Mouse (Mus musculus) forebrain, embryonic 12.5 days (tissue): ENCODE results near the gene Nxf1. TPM values are rescaled to one million over a fixed set of nuclear protein-coding genes. Genes with fewer than 3 reads are reported as not detected.

Source experiments
- ATAC-seq: fragments of 200-750 bp; cut with Nextera tagmentation; 2 replicates; pipeline ENCODE4 v1.8.0; 2017; ENCODE audit warnings: moderate TSS enrichment; ENCODE audit not compliant: low FRiP score
- H3K27ac ChIP-seq: fragments of 300-500 bp; sonication (generic); 2 replicates; pipeline ENCODE4 v1.5.1; 2016; ENCODE audit warnings: mild to moderate bottlenecking
- H3K27me3 ChIP-seq: fragments of 300-500 bp; sonication (generic); 2 replicates; pipeline ENCODE4 v1.6.1; 2016; ENCODE audit warnings: mild to moderate bottlenecking
- H3K36me3 ChIP-seq: fragments of 300-500 bp; sonication (generic); replicated peaks from 2 replicates; pipeline ENCODE4 v1.6.1; 2016; ENCODE audit warnings: mild to moderate bottlenecking
- H3K4me1 ChIP-seq: fragments of 300-500 bp; sonication (generic); 2 replicates; pipeline ENCODE4 v1.6.1; 2016
- H3K4me2 ChIP-seq: fragments of 300-500 bp; sonication (generic); 2 replicates; pipeline ENCODE4 v1.6.1; 2016; ENCODE audit warnings: mild to moderate bottlenecking, moderate library complexity
- H3K4me3 ChIP-seq: fragments of 300-500 bp; sonication (generic); replicated peaks from 2 replicates; pipeline ENCODE4 v1.5.1; 2016; ENCODE audit warnings: mild to moderate bottlenecking
- H3K9ac ChIP-seq: fragments of 300-500 bp; sonication (generic); 2 replicates; pipeline ENCODE4 v1.6.1; 2016; ENCODE audit warnings: mild to moderate bottlenecking
- H3K9me3 ChIP-seq: fragments of 300-500 bp; sonication (generic); 2 replicates; pipeline ENCODE4 v1.6.1; 2016
- WGBS: fragments of 180-500 bp; shearing (Covaris S2); methylation state at CpG from one replicate; pipeline ENCODE4 v1.1.7; 2016; 5-methylcytosine and 5-hydroxymethylcytosine counted together
- polyA plus RNA-seq: library from polyadenylated mRNA; unstranded; fragments of >200 nt; fragmentation: Nextera tagmentation; extraction: Ambion mirVana; gene quantifications from 2 replicates; pipeline ENCODE4 v1.2.1, GENCODE M21; 2016

Nxf1 gene
- polyA plus RNA-seq, 1 experiment from 2014 or later, result 206 TPM

DNA sequence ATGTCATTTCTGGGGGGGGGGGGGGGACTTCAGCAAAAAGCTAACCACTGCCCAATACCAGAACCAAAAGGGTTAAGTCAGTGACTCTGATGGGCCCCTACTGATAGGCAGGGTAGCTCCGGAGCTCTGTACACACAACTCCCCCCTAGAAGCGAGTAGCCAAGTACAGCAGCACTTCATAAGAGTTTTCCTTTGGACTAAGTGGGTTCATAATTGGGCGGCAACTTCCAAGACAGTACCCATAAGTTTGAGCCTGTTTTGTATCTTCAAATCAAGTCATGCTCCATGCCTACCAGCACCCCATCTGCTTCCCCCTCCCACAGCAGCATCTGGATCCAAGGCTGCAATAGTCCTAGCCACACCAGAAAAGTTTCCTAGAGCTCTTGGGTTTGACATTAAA is 1.2 kb upstream of the Nxf1 start:
- Histone ChIP-seq H3K4me1 (peaks cover 25% of the 10 kb centered on the region), H3K4me2 (peak overlapping the region; percentile 68; the same call in 1 of the 2 replicates), H3K27ac (no peak overlapping the region), H3K9ac (no peak overlapping the region), H3K36me3 (peaks cover 35% of the 10 kb centered on the region), H3K9me3 (no peaks in the 10 kb centered on the region), H3K4me3 (no peak overlapping the region), H3K27me3 (no peaks in the 10 kb centered on the region)
- no peak for ATAC-seq
- 85% methylated on average over 3 of the region's 3 CpGs for WGBS

DNA sequence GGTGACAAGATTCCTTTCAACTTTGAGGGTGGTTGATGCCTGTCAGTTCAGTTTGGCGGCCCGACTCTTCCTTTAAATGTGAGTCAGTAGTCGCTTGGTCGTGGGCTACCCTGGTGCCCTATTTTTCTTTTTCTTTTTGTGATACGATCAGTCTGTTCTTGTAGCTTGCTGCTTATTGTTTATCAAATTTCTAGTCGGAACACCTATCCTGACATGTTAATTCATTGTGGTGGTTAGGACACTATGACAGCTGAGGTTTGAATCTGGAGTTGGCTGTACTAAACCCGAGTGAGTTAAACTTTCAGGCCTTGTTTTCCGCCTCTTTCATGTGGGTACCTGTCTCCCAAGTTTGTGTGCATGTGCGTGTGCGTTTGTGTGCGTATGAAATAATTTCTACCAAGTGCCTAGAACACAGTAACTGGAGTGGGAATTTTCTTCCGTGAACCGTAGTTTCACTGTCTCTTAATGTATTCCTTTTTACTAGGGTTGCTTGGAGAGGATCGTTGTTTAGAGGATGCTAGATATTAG is 662 bp downstream of the Nxf1 start:
- no peaks in the 10 kb centered on the region for H3K27me3 ChIP-seq
- peak overlapping the region; percentile 96 for H3K9ac ChIP-seq
- H3K4me1 ChIP-seq, result peaks cover 25% of the 10 kb centered on the region
- H3K9me3 ChIP-seq, result no peaks in the 10 kb centered on the region
- H3K4me3 ChIP-seq, result peak overlapping the region; percentile 83
- H3K36me3 ChIP-seq, result peaks cover 22% of the 10 kb centered on the region
- WGBS, result 8% methylated on average over 14 of the region's 14 CpGs
- ATAC-seq, result no peak
- peak overlapping the region; percentile 68 for H3K4me2 ChIP-seq
- H3K27ac ChIP-seq, result peak overlapping the region; percentile 88

DNA sequence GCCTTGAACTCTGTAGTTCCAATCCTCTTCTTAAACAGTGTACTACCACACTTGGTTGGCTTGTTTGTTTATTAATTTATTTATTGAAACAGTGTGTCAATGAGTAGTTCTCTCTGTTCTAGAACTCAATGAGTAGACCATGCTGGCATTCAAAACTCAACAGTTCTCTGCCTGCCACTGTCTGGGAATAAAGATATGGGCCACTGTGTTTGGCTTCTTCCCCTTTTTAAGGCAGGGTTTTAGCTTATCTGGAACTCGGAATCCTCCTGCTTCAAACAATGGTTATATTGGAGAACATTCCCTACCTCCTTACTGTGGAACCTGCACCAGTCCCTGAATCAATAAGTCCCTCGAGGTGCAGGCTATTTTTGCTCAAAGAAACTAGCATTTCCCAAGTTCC is 2.0 kb downstream of the Nxf1 start:
- WGBS, result 93% methylated on average over 2 of the region's 2 CpGs
- Histone ChIP-seq H3K9me3 (no peaks in the 10 kb centered on the region), H3K36me3 (peaks cover 33% of the 10 kb centered on the region), H3K9ac (no peak overlapping the region), H3K27ac (no peak overlapping the region), H3K27me3 (no peaks in the 10 kb centered on the region), H3K4me3 (no peak overlapping the region), H3K4me1 (peaks cover 25% of the 10 kb centered on the region), H3K4me2 (no peak overlapping the region)
- ATAC-seq, result no peak

DNA sequence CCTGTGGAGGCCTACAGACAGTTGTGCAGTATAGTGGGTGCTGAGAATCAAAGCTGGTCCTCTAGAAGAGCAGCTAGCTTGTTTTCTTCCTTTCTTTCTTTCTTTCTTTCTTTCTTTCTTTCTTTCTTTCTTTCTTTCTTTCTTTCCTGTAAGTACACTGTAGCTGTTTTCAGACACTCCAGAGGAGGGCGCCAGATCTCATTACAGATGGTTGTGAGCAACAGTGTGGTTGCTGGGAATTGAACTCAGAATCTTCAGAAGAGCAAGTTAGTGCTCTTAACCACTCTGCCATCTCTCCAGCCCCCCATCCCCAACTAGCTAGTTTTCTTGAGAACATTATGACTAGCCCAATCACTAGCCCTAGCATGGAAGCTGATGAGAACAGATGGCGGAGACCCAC is 3.9 kb downstream of the Nxf1 start:
- H3K9ac ChIP-seq, result no peak overlapping the region
- no peak overlapping the region for H3K4me3 ChIP-seq
- ATAC-seq, result no peak
- no peak overlapping the region for H3K27ac ChIP-seq
- no peaks in the 10 kb centered on the region for H3K27me3 ChIP-seq
- peaks cover 6% of the 10 kb centered on the region; the same call in 1 of the 2 replicates for H3K9me3 ChIP-seq
- peaks cover 23% of the 10 kb centered on the region for H3K4me1 ChIP-seq
- H3K36me3 ChIP-seq, result peaks cover 37% of the 10 kb centered on the region
- WGBS, result 95% methylated on average over 2 of the region's 2 CpGs
- H3K4me2 ChIP-seq, result no peak overlapping the region

DNA sequence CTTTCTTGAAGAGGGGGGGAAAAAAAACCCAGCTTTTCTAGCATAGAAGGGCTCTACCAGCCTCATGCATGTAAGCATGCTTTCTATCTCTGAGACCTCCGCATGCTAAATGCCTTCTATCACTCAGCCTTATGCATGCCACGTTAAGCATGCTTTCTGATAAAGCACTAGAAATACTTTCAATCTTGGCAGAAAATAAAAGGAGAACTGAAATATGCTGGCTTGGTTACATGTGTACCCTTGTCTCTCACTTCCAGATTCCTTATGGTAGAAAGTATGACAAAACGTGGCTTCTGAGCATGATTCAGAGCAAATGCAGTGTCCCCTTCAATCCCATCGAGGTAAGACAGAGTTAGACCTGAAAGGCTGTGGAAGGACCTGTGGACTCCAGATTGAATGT is 6.4 kb downstream of the Nxf1 start:
- Histone ChIP-seq H3K36me3 (peaks cover 62% of the 10 kb centered on the region), H3K9me3 (peaks cover 7% of the 10 kb centered on the region; the same call in 1 of the 2 replicates), H3K4me2 (no peak overlapping the region), H3K9ac (no peak overlapping the region), H3K4me1 (peaks cover 8% of the 10 kb centered on the region), H3K27ac (no peak overlapping the region), H3K4me3 (no peak overlapping the region), H3K27me3 (no peaks in the 10 kb centered on the region)
- ATAC-seq, result no peak
- 91% methylated on average over 4 of the region's 4 CpGs for WGBS

DNA sequence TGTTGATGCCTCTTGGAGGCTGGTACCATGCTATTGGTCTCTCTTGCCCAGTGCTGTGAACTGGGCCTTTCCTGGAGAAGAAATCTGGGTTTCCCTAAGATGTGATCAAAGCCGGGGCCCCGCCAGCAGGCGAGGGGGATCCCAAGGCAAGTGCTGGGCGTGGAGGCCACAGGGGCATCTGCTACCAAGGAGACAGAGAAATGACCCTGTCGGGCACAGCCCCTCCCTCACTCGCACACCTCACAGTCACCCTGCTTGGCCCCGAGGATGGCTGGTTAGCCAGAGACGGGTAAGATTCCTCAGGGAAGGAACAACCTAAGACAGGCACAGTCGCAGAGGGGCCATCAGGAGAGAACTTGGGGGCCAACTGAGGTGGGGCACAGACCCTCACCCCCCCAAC is 8.7 kb downstream of the Nxf1 start:
- Histone ChIP-seq H3K36me3 (peaks cover 82% of the 10 kb centered on the region), H3K27ac (no peak overlapping the region), H3K9me3 (peaks cover 7% of the 10 kb centered on the region; the same call in 1 of the 2 replicates), H3K4me3 (no peak overlapping the region), H3K27me3 (no peaks in the 10 kb centered on the region), H3K4me1 (0 out of 2 replicates have a peak, but pooled peaks cover 1% of the 10 kb centered on the region), H3K9ac (no peak overlapping the region), H3K4me2 (no peak overlapping the region)
- over 99% methylated on average over 9 of the region's 9 CpGs for WGBS
- no peak for ATAC-seq

DNA sequence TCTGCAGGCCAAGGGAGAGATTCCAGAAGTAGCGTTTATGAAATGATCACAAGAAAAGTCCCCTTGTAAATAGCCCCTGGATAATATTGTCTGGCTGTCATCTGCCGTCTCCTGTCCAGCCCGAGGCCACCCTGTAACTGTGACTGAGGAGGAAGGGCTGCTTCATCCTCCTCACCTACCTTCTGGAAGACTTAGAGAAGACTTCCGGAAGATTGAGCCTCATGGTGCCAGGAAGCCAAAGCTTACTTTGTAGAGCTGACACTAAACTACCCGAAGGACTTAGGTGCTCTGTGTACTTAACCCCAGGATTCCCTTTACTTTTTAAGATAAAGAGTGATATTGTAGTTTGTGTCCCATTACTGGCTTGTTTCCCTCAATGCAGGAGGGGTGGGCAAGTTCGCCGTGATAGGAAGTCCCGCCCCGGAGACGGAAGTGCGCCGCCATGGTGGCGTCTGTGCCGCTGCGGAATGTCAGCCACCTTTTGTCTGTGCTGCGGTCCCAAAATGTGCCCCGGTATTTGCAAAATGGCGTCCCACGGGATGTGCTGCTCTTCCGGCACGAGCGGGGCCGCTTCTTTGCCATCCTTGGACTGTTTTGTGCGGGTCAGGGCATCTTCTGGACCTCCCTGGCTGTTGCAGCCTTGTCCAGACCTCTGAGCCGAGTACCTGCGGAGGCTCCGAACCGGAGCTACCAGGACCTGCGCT is 13.8 kb downstream of the Nxf1 start, which contains the start of gene Tmem223:
TSS of gene Tmem223 (plus strand) at position 430 of the 704 bp plus-strand sequence.
- H3K4me1 ChIP-seq, result peaks cover 33% of the 10 kb centered on the region
- ATAC-seq, result peak; percentile 63

DNA sequence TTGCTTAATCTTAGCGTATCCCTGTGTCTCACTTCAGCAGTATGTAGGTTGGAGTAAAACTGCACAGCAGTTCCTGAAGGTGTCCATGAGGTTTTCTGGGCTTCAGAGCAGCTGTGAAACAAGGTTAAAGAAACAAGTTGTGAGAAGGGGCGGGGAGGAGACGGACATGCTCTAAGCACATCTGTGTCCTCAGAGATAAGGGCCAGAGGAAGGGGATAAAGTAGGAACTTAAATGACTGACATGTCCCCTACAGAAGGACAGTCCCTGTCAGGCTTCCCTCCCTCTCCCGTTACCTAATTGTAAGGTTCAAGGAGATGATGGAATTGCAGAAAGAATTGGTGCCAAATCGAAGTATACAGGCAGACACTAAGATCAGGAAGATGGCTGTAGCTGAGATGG is 16.1 kb downstream of the Nxf1 start:
- Histone ChIP-seq H3K4me2 (peak overlapping the region; percentile 98), H3K9me3 (no peaks in the 10 kb centered on the region), H3K27ac (peak overlapping the region; percentile 19; the same call in 1 of the 2 replicates), H3K36me3 (peaks cover 44% of the 10 kb centered on the region), H3K4me3 (0 out of 2 replicates have a peak overlapping the region, but pooled peaks have one; percentile 77), H3K27me3 (no peaks in the 10 kb centered on the region), H3K4me1 (peaks cover 34% of the 10 kb centered on the region), H3K9ac (no peak overlapping the region)
- WGBS, result 89% methylated on average over 5 of the region's 5 CpGs
- ATAC-seq, result no peak

More for the DNA sequence above, 13.8 kb downstream of the Nxf1 start, which contains the start of gene Tmem223:
- H3K4me3 ChIP-seq, result peak within 1 kb of the TSS; percentile 77
- peak within 1 kb of the TSS; percentile 93 for H3K27ac ChIP-seq
- H3K4me2 ChIP-seq, result peak within 1 kb of the TSS; percentile 70
- H3K27me3 ChIP-seq, result no peaks in the 10 kb centered on the region
- H3K36me3 ChIP-seq, result peaks cover 65% of the 10 kb centered on the region
- H3K9ac ChIP-seq, result peak within 1 kb of the TSS; percentile 93
- 19% methylated on average over 29 of the region's 29 CpGs for WGBS
- peaks cover 2% of the 10 kb centered on the region; the same call in 1 of the 2 replicates for H3K9me3 ChIP-seq

DNA sequence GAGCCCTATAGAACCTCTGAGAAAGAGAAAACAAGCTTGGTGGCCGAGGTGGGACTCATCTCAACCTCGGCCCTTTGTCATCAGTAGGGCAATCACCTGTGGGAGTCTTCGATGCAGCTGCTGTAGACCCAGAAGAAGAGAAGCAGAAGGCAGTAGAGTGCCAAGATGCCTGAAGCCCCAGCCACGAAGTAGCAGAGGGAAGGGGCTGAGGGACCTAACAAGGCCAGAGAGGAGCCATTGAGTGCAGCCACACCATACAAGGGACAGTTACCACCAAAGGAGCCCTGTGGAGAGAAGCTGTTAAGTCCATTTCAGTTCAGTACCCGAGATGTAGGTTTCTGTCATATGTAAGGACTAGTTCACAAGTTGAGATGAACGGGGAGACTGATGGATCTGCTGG is 16.5 kb downstream of the Nxf1 start:
- Histone ChIP-seq H3K4me2 (peak overlapping the region; percentile 98), H3K27ac (0 out of 2 replicates have a peak overlapping the region, but pooled peaks have one; percentile 19), H3K4me3 (peak overlapping the region; percentile 77), H3K36me3 (peaks cover 44% of the 10 kb centered on the region), H3K9me3 (no peaks in the 10 kb centered on the region), H3K9ac (peak overlapping the region; percentile 92; the same call in 1 of the 2 replicates), H3K27me3 (no peaks in the 10 kb centered on the region), H3K4me1 (peaks cover 34% of the 10 kb centered on the region)
- ATAC-seq, result no peak
- WGBS, result 66% methylated on average over 6 of the region's 6 CpGs

DNA sequence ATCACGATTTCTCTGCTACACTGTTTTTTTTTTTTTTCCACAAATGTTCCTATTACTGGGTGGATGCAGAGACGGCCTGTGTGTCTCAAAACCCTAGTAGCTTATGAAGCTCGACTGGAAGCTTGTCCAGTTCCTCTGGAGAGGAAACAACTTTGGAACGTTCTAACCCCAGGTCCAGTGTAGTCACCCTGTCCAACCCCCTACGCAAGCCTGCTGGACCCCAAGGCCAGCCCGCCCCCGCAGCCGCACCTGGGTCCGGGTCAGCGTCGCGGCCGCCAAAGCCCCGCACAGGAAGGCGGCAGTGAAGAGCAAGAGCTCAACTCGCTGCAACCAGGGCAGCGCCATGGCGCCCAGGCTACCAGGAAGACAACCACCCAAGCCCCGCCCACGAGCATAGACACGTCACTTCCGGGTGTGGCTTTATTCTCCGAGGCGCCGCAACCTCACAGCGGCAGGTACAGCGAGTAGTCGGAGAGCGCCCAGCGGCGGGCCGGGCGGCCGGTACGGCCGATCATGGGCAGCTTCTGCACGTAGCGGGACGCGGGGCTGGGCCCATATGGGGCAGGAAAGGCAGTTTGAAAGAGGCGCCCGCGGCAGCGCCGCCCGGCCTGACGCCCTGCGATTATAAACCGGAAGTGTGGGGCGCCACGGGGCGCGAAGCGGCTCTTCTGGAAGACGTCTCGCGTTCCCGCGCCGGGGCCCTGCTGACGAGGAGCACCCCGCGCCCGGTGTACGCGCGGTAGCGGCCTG is 17.4 kb downstream of the Nxf1 start, which contains the start of gene Tmem179b:
TSS of gene Tmem179b (minus strand) at position 382 of the 750 bp plus-strand sequence.
- Histone ChIP-seq H3K4me1 (peaks cover 34% of the 10 kb centered on the region), H3K36me3 (peaks cover 40% of the 10 kb centered on the region), H3K4me2 (peak within 1 kb of the TSS; percentile 98), H3K4me3 (peak within 1 kb of the TSS; percentile 77), H3K27me3 (no peaks in the 10 kb centered on the region), H3K9me3 (no peaks in the 10 kb centered on the region), H3K27ac (peak within 1 kb of the TSS; percentile 98), H3K9ac (peak within 1 kb of the TSS; percentile 92)
- ATAC-seq, result peak; percentile 95
- under 1% methylated on average over 68 of the region's 68 CpGs for WGBS

DNA sequence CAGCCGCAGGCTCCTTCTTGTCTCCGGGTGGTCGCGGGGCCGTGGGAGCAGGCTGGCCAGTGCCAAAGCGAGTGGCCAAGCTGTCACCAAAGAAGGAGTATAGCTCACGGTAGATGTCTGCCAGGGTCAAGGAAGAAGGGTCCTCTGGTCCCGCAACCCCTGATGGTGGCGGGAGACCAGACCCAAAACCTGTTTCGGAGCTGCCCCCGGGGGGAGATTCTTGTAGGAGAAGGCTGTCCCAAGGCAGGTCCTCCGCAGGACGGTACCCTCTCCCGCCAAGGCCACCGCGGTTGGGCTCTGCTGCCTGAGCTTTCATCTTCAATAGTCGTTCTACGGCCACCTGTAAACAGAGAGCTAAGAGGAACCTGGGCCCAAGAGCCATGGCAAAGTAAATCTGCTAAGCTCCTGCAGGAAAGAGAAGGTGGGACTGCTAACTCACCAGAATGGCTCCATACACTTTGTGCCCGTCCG is 18.1 kb downstream of the Nxf1 start:
- ATAC-seq, result no peak; the same call in none of the 2 replicates
- Histone ChIP-seq H3K27ac (peak overlapping the region; percentile 98), H3K9ac (peak overlapping the region; percentile 92), H3K4me2 (peak overlapping the region; percentile 98), H3K36me3 (peaks cover 37% of the 10 kb centered on the region), H3K4me3 (peak overlapping the region; percentile 77), H3K27me3 (no peaks in the 10 kb centered on the region), H3K4me1 (peaks cover 34% of the 10 kb centered on the region), H3K9me3 (no peaks in the 10 kb centered on the region)
- WGBS, result 6% methylated on average over 20 of the region's 20 CpGs
